Mouse (Mus musculus) frontal cortex, postnatal 14 days (tissue): ENCODE data around the gene Slc39a11.

Experiments
- DNase-seq, 2 experiments: peaks; one replicate each; pipeline ENCODE4 v3.0.0; 2022; ENCODE audit warnings: low spot score in 2 of 2

The Slc39a11 gene

DNA sequence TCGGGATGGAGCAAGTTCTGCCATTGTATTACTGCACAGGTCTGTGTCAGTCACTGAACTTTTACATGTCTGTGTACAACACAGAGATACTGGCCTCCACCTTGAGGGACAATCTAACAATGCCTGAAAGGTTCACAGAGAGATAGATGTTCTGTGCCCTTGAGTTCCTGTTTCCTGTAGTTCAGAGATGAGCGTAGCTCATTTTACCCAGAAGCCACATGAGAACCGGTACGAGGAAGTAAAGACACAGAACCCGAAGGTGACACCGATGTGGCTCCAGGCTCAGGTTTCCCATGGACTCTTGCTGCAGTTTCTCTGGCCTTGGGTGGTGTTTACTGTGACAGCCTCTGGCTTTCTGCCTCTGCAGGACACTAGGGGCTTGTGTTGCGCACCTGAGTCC lies 398.7 kb downstream of the Slc39a11 start:
- no peak for DNase-seq

DNA sequence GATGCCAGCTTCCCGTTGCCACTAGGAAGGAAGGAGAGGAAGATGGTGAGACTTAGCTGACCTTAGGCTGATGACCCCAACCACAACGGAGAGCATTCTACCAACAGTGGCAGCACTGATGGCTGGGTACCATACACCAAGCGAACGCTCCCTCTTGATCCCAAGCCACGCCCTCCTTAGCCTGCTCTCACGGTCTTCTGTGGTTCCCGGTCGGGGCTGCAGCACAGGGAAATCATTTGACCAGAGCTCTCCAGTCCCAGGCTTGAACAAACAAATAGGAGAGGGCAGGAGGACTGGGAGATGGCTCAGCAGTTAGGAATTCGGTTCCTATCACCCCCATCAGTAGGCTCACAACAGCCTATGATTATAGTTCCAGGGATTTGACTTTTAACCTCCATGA lies 403.4 kb downstream of the Slc39a11 start:
- no peak for DNase-seq

GRCm38 (mm10) chr11:113245666-113246065 lies 404.2 kb downstream of the Slc39a11 start:
- no peak for DNase-seq

DNA sequence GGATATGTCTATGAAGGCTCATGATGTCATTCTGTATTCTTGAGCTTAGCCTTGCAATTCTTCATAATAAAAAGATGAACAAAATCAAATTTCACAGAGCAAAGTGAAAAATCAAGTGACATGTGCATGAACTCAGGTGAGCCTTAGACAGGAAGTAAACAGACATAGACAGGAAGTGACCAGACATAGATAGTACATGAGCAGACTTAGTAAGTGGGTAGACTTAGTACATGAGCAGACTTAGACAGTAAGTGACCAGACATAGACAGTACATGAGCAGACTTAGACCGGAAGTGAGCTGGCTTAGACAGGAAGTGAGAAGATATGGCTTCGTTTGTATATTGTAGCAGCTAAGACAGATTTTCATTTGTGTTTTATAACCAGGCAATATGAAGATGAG lies 415.4 kb downstream of the Slc39a11 start:
- DNase-seq = no peak

DNA sequence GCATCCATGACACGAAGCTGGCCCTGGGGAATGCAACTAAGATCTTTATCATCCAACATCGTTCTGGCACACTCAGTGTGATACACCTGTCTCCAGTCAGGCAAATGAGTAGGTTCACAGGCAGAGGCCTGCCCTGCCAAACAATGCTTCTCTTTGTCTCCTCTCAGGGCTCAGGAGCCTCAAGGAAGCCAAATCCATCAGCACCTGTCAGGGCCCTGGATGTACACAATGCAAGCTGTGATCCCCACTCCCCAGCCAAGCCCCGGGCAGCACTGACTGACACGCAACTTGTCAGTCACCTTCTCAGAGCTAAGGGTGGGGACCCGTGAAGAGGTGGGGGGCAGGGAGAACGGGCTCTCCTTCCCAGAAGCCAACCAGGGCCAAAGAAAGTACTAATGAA lies 417.8 kb downstream of the Slc39a11 start:
- DNase-seq = no peak

- no peak for DNase-seq
Observed at GRCm38 (mm10) chr11:113230410-113231132, 419.3 kb downstream of the Slc39a11 start.

GRCm38 (mm10) chr11:113225748-113226147 lies 424.1 kb downstream of the Slc39a11 start:
- no peak for DNase-seq

- no peak for DNase-seq
Observed at GRCm38 (mm10) chr11:113223756-113224323, 426.0 kb downstream of the Slc39a11 start.

- DNase-seq = peak in 1 of 2 experiments; percentile 25
Observed at GRCm38 (mm10) chr11:113221267-113222195, 428.3 kb downstream of the Slc39a11 start.

- no peak for DNase-seq
Observed at GRCm38 (mm10) chr11:113220649-113221048, 429.2 kb downstream of the Slc39a11 start.

DNA sequence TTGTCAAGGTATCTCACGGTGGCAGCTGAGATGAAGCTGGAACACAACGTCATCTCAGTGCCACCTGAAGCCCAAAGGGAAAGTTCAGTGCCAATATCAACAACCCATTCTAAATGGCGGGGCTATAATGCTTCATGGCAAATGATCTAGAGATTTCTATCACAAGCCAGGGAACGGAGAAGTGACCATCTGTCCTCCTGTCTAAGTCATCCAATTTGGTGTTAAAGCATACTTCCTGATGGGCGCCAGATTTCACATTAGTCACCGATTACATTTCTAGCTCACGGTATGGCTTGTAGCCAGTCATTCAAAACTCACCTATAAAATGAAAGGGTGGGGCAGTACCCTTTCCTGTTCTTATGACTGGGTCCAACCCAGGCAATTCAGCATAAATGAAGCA lies 435.1 kb downstream of the Slc39a11 start:
- no peak for DNase-seq

GRCm38 (mm10) chr11:113212390-113213025 lies 437.4 kb downstream of the Slc39a11 start:
- no peak for DNase-seq

DNA sequence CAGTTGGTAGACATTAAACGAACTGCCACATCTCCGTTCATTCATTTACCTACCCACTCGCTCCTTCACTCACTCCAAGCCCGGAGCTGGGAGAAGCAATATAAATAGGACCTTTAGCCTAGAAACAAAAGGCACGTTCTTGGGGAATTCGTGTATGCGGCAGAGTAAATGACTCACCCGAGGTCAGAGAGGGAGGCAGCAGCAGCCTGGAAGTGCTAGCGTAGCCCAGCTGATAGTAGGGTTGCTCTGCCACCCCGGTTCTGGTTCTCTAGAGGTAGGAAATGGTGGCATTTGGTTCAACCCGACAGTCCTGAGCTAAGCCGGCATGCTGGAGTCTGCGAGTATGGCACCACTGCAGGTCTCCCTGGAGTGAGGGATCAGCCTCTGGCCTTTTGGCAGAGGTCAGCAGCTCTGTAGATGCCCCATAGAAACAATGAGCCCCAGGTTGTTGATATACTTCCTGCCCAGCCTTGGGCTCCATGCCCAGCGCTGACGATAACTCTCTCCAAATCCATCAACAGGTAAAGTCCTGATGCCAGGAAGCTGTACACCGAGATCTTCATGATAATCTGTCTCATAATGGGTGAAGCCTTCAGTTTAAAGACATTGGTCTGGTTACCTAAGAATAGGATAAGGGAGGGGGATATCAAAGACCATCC lies 440.5 kb downstream of the Slc39a11 start:
- no peak for DNase-seq

- no peak for DNase-seq
Observed at GRCm38 (mm10) chr11:113208521-113209072, 441.3 kb downstream of the Slc39a11 start.

- DNase-seq = no peak
Observed at GRCm38 (mm10) chr11:113207966-113208365, 441.9 kb downstream of the Slc39a11 start.

GRCm38 (mm10) chr11:113206099-113206498 lies 443.8 kb downstream of the Slc39a11 start:
- no peak for DNase-seq

DNA sequence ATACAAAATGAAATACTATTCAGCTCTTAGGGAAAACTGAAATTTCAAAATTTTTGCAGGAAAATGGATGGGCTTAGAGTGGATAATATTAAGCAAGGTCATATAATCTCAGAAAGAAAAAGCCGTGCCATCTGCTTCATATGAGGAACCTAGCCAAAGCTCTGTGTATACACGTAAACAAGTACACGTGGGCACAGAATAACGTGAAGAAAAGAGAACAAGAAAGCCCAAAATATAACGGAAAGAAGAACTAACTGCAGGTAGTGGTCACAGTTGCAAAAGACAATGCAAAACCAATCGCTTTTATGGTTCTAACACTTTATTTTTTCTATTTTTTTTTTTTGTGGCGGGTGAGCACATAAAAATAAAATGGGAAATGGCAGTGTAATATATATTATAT lies 446.9 kb downstream of the Slc39a11 start:
- no peak for DNase-seq

DNA sequence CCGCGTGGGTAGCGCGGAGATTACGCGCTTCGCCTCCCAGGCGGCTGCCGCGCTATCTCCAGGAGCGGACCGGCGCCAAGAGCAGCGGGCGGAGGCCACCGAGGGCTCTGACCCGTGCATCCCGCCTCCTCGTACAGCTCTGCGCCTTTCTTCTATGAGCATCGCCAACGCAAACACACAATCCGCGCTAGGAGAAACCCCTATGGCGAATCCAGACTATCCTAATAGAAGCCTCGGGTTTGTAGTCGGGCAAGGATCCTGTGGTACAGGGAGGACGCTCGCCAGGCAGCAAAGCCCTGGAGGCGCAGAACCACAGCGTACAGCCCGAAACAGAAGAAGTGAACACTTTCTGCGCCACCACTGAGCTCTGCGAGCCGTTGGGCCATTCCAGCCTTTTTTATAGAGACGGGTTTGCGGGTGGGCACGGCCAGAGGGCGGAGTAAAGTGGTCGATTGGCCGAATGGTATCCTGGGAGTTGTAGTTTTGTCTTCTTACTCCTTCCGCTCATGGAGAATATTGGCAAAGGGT lies 448.3 kb downstream of the Slc39a11 start:
- peak; percentile 89 to 90 for DNase-seq

DNA sequence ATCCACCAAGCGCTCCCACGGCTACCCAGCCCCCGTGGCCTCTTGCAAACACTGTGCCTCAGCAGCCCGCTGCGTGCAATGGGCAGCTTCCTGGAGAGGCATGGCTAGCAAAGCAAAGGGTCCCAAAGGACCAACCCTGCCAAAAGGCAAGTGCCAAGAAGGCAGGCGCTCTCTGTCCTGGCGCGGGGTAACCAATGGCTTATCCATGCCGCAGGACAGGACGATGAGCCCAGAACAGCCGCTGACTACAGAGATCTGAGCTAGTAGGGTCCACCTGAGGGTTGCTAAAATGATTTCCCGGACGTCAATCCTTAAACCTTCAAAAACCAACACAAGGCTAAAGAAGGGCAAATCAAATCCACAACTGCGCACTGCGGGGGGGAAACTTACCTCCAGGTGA lies 449.0 kb downstream of the Slc39a11 start:
- DNase-seq = no peak

DNA sequence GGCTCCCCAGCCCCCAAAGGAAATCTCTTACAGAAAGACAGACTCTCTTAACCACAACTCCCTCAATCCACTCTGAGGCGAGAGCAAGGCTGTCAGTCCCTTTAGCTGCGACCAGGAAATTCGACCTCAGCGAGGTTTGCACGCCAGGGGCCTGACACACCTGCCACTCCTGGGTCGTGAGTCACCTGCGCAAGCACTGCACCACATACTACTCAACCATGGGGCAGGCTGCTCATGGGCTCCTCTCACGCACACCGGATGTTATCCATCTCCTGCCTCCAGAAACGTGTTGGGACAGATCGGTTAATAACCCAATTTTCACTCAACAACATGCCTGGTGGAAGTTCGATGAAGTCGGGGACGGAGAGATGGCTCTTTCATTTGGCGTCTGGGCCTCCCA lies 451.3 kb downstream of the Slc39a11 start:
- no peak for DNase-seq

- DNase-seq = no peak
Observed at GRCm38 (mm10) chr11:113197624-113198023, 452.3 kb downstream of the Slc39a11 start.
